Mouse (Mus musculus): ENCODE measurements at regions not wholly inside any gene's neighbourhood (a gene's known extent, or its start where the extent isn't known, plus 50 kb on each side); places are given as distances from the start of the nearest gene placed in this dataset.

DNA sequence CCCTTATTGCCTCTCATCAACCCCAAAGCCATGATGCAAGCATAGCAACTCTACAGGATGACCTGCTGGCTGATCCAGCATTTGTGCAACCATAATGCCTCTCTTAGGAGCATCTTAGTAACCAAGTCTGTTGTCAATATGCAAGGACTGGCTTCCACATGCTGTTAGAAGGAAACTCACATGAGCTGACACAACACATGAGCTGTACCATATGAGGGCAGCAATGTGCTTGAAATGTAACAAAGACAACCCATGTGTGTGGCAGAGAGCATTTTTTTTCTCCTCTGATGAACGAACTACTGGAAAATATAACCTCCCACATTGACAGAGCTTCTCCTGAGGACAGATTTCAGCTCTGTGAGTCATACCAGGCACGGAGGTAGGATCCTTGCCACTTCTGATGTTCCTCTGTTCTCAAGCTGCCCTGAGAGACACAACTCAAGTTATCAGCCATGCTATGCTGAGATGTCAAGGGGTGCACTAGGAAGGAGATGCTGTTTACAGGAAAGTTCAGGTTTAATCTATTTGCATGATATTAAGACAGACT is 124.5 kb downstream of the Tmem18 start:
- TF ChIP-seq POLR2A (IDR thresholded peaks at IDR 0.05; ENCODE audit: borderline replicate concordance, extremely low read depth, insufficient read depth, insufficient read length, poor library complexity, severe bottlenecking) (no peak), CTCF (IDR thresholded peaks at IDR 0.05; ENCODE audit: borderline replicate concordance, extremely low read depth, insufficient read depth, insufficient read length) (no peak)
